Mouse (Mus musculus) bone marrow, adult 2 months (tissue): ENCODE measurements around the gene Slc41a3.
A peak's percentile ranks its signal among the peaks of the same experiment; 100 is the strongest.

Experiments
- CTCF ChIP-seq: fragments of 200-500 bp; IDR thresholded peaks from 2 replicates; pipeline ENCODE4 v1.5.1; 2011; ENCODE audit warnings: low read length, control low read depth; ENCODE audit not compliant: control insufficient read depth, insufficient read depth
- POLR2A ChIP-seq: fragments of 200-500 bp; IDR thresholded peaks from 2 replicates; pipeline ENCODE4 v1.6.1; 2011; ENCODE audit warnings: low read depth, mild to moderate bottlenecking, control low read depth, low read length, borderline replicate concordance; ENCODE audit not compliant: control insufficient read depth

DNA sequence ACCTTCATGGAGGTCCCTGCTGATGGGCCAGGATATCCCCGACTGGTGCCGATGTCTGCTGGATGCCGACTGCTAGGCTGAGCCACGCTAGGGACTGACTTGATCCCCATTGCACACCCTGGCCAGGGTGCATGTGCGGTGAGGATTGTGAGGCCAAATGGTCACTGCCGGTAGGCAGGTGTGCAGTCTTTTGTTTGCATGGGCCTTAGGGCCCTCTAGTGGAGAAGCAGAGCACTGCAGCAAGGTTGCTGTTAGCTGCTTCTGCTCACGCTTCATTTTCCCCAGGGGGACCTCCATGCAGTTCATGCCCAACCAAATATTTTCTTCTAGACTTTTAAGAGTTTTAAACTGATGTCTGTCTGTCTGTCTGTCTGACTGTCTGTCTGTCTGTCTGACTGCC, 2.0 kb downstream of the Slc41a3 start:
- peak; percentile 90 for TF ChIP-seq CTCF
- TF ChIP-seq POLR2A = no peak; the same call in 1 of the 2 replicates
